Mouse (Mus musculus) retina, postnatal 7 days (tissue): Measurements from ENCODE around the gene Barx2.

Source experiments
- DNase-seq: peaks from one replicate; pipeline ENCODE4 v3.0.0-alpha.2; 2012; ENCODE audit warnings: low read depth, low spot score

Barx2 gene

DNA sequence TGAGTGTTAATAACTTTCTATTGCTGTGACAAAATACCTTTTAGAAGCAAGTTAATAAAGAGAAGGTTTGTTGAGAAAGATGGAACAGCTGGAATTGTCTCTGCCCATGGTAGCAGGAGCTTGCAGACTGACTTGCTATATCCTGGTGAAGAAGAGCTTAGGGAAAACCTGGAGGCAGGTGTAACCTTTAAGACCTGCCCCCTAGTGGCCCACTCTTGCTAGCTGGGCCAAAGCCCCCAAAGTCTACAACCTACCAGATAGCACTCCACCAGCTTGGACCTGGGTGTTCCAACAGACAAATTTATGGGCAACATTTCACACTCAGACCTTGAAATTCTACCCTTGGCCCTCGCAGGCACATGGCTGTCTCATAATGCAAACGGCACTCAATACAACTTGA, 104.5 kb downstream of the Barx2 start:
- DNase-seq, result no peak

DNA sequence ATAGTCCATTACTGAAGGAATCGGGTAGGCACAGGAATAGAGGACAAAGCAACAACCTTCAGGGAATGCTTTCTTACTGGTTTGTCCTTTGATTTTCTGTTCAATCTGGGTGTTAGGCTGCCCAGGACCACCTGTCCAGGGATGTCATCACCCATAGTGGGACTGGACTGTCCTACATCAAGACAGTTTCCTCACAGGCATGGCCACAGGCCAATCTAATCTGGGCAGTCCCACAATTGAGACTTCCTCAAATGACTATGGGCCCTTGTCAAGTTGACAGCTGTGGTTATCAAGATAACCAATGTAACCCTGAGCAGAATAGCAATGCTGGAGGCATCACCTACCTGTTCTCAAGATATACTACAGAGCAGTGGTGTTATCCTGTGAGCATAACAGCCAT, 110.6 kb downstream of the Barx2 start:
- DNase-seq, result no peak
